Mouse (Mus musculus): ENCODE measurements around the gene Bap1. TPM values are rescaled to one million over a fixed set of nuclear protein-coding genes. Genes with fewer than 3 reads are reported as not detected.

The Bap1 gene
- total and polyA plus RNA-seq, 2 experiments from 2014 or later: 115 to 136 TPM

GRCm38 (mm10) chr14:31208084-31208483 lies 43.2 kb upstream of the Bap1 start, which contains the start of gene Tnnc1:
Gene Tnnc1 (plus strand): TSS chr14:31208312.
- no peak for TF ChIP-seq CTCF (IDR thresholded peaks at IDR 0.05; ENCODE audit: low read depth)
- H3K4me3 ChIP-seq (ENCODE audit: low read depth, low read length): peak within 1 kb of the TSS; percentile 79
- H3K9ac ChIP-seq: peak within 1 kb of the TSS; percentile 91
- peaks cover 13% of the 10 kb centered on the region for H3K36me3 ChIP-seq (ENCODE audit: insufficient read depth)
- H3K9me3 ChIP-seq (ENCODE audit: low read length): no peaks in the 10 kb centered on the region
- peaks cover 15% of the 10 kb centered on the region for H3K4me1 ChIP-seq (ENCODE audit: insufficient read depth)
- peak within 1 kb of the TSS; percentile 85 for H3K4me2 ChIP-seq (ENCODE audit: low read depth)
- no peak for DNase-seq
- H3K27me3 ChIP-seq (ENCODE audit: insufficient read depth, low read length): no peaks in the 10 kb centered on the region
- 85% methylated on average over 2 of the region's 2 CpGs for WGBS
- no peak for ATAC-seq
- H3K27ac ChIP-seq (ENCODE audit: low read depth, low read length): peak within 1 kb of the TSS; percentile 94

- H3K9me3 ChIP-seq (ENCODE audit: low read length): no peaks in the 10 kb centered on the region
- 77% methylated on average over 4 of the region's 4 CpGs for WGBS
- peaks cover 4% of the 10 kb centered on the region for H3K36me3 ChIP-seq (ENCODE audit: insufficient read depth)
- H3K4me3 ChIP-seq (ENCODE audit: low read depth, low read length): no peak overlapping the region
- no peaks in the 10 kb centered on the region for H3K27me3 ChIP-seq (ENCODE audit: insufficient read depth, low read length)
- no peak overlapping the region for H3K27ac ChIP-seq (ENCODE audit: low read depth, low read length)
- H3K9ac ChIP-seq: no peak overlapping the region
- no peak overlapping the region for H3K4me2 ChIP-seq (ENCODE audit: low read depth)
- ATAC-seq: no peak
- TF ChIP-seq CTCF (IDR thresholded peaks at IDR 0.05; ENCODE audit: low read depth): no peak
- DNase-seq: no peak
- peaks cover 15% of the 10 kb centered on the region for H3K4me1 ChIP-seq (ENCODE audit: insufficient read depth)
These were observed 42.1 kb upstream of the Bap1 start for GRCm38 (mm10) chr14:31209133-31209557.

GRCm38 (mm10) chr14:31211854-31212253 lies 39.4 kb upstream of the Bap1 start:
- Histone ChIP-seq H3K4me2 (ENCODE audit: low read depth) (no peak overlapping the region), H3K4me3 (ENCODE audit: low read depth, low read length) (no peak overlapping the region), H3K9ac (no peak overlapping the region), H3K9me3 (ENCODE audit: low read length) (no peaks in the 10 kb centered on the region), H3K27me3 (ENCODE audit: insufficient read depth, low read length) (no peaks in the 10 kb centered on the region), H3K36me3 (ENCODE audit: insufficient read depth) (no peaks in the 10 kb centered on the region), H3K27ac (ENCODE audit: low read depth, low read length) (no peak overlapping the region), H3K4me1 (ENCODE audit: insufficient read depth) (0 out of 2 replicates have a peak, but pooled peaks cover 5% of the 10 kb centered on the region)
- 90% methylated on average over 6 of the region's 6 CpGs for WGBS
- DNase-seq (no peak), ATAC-seq (no peak)
- no peak for TF ChIP-seq CTCF (IDR thresholded peaks at IDR 0.05; ENCODE audit: low read depth)

- WGBS: 90% methylated on average over 3 of the region's 3 CpGs
- DNase-seq (no peak), ATAC-seq (no peak)
- no peak overlapping the region for H3K4me3 ChIP-seq (ENCODE audit: low read depth, low read length)
- H3K9me3 ChIP-seq (ENCODE audit: low read length): no peaks in the 10 kb centered on the region
- H3K4me1 ChIP-seq (ENCODE audit: insufficient read depth): 0 out of 2 replicates have a peak, but pooled peaks cover under 1% of the 10 kb centered on the region
- no peak for TF ChIP-seq CTCF (IDR thresholded peaks at IDR 0.05; ENCODE audit: low read depth)
- H3K27me3 ChIP-seq (ENCODE audit: insufficient read depth, low read length): no peaks in the 10 kb centered on the region
- H3K4me2 ChIP-seq (ENCODE audit: low read depth): no peak overlapping the region
- H3K36me3 ChIP-seq (ENCODE audit: insufficient read depth): no peaks in the 10 kb centered on the region
- no peak overlapping the region for H3K27ac ChIP-seq (ENCODE audit: low read depth, low read length)
- no peak overlapping the region for H3K9ac ChIP-seq
These were observed 38.8 kb upstream of the Bap1 start for GRCm38 (mm10) chr14:31212499-31212898.

- Histone ChIP-seq H3K36me3 (ENCODE audit: insufficient read depth) (no peaks in the 10 kb centered on the region), H3K4me3 (ENCODE audit: low read depth, low read length) (no peak overlapping the region), H3K9ac (no peak overlapping the region), H3K4me2 (ENCODE audit: low read depth) (no peak overlapping the region), H3K9me3 (ENCODE audit: low read length) (no peaks in the 10 kb centered on the region), H3K27ac (ENCODE audit: low read depth, low read length) (no peak overlapping the region), H3K27me3 (ENCODE audit: insufficient read depth, low read length) (no peaks in the 10 kb centered on the region), H3K4me1 (ENCODE audit: insufficient read depth) (no peaks in the 10 kb centered on the region)
- TF ChIP-seq CTCF (IDR thresholded peaks at IDR 0.05; ENCODE audit: low read depth): no peak
- 65% methylated on average over 8 of the region's 8 CpGs for WGBS
- DNase-seq: no peak
- ATAC-seq: no peak
These were observed 37.4 kb upstream of the Bap1 start for GRCm38 (mm10) chr14:31213868-31214267.

- no peaks in the 10 kb centered on the region for H3K4me1 ChIP-seq (ENCODE audit: insufficient read depth)
- no peak overlapping the region for H3K27ac ChIP-seq (ENCODE audit: low read depth, low read length)
- no peak overlapping the region for H3K4me3 ChIP-seq (ENCODE audit: low read depth, low read length)
- DNase-seq (no peak), ATAC-seq (no peak)
- 84% methylated on average over 3 of the region's 3 CpGs for WGBS
- no peak overlapping the region for H3K9ac ChIP-seq
- no peaks in the 10 kb centered on the region for H3K36me3 ChIP-seq (ENCODE audit: insufficient read depth)
- TF ChIP-seq CTCF (IDR thresholded peaks at IDR 0.05; ENCODE audit: low read depth): no peak
- no peaks in the 10 kb centered on the region for H3K9me3 ChIP-seq (ENCODE audit: low read length)
- H3K27me3 ChIP-seq (ENCODE audit: insufficient read depth, low read length): no peaks in the 10 kb centered on the region
- no peak overlapping the region for H3K4me2 ChIP-seq (ENCODE audit: low read depth)
These were observed 36.6 kb upstream of the Bap1 start for GRCm38 (mm10) chr14:31214684-31215083.

GRCm38 (mm10) chr14:31215157-31216002 lies 35.9 kb upstream of the Bap1 start:
- DNase-seq (peak; percentile 73), ATAC-seq (peak; percentile 84)
- 33% methylated on average over 15 of the region's 15 CpGs for WGBS
- Histone ChIP-seq H3K4me1 (ENCODE audit: insufficient read depth) (no peaks in the 10 kb centered on the region), H3K36me3 (ENCODE audit: insufficient read depth) (no peaks in the 10 kb centered on the region), H3K4me3 (ENCODE audit: low read depth, low read length) (no peak overlapping the region), H3K27ac (ENCODE audit: low read depth, low read length) (no peak overlapping the region), H3K27me3 (ENCODE audit: insufficient read depth, low read length) (no peaks in the 10 kb centered on the region), H3K9ac (no peak overlapping the region), H3K4me2 (ENCODE audit: low read depth) (no peak overlapping the region), H3K9me3 (ENCODE audit: low read length) (no peaks in the 10 kb centered on the region)
- peak; percentile 94 for TF ChIP-seq CTCF (IDR thresholded peaks at IDR 0.05; ENCODE audit: low read depth)
